Mouse (Mus musculus): ENCODE results near the gene 1600014C23Rik. TPM values are rescaled to one million over a fixed set of nuclear protein-coding genes. Genes with fewer than 3 reads are reported as not detected.

Gene 1600014C23Rik
- polyA plus RNA-seq, 1 experiment from 2014 or later, result 0.80 TPM

GRCm38 (mm10) chr17:45698368-45698767 lies 35.3 kb downstream of the 1600014C23Rik start:
- H3K27me3 ChIP-seq (ENCODE audit: control insufficient read depth, insufficient read depth, low read length), result no peaks in the 10 kb centered on the region
- peaks cover 32% of the 10 kb centered on the region for H3K4me1 ChIP-seq (ENCODE audit: control insufficient read depth, insufficient read depth, low read length)
- ATAC-seq (replicated peaks; ENCODE audit: insufficient number of reproducible peaks, low FRiP score, low TSS enrichment), result no peak
- H3K4me2 ChIP-seq, result no peak overlapping the region
- peaks cover 5% of the 10 kb centered on the region; the same call in 1 of the 2 replicates for H3K36me3 ChIP-seq (ENCODE audit: control insufficient read depth, insufficient read depth, low read length)
- H3K9ac ChIP-seq (ENCODE audit: low read depth, low read length), result no peak overlapping the region
- H3K27ac ChIP-seq (ENCODE audit: low read depth, low read length), result no peak overlapping the region
- WGBS (ENCODE audit: insufficient replicate concordance), result 88% methylated on average over 6 of the region's 6 CpGs
- no peak overlapping the region for H3K4me3 ChIP-seq (ENCODE audit: low read depth, low read length)
- no peaks in the 10 kb centered on the region for H3K9me3 ChIP-seq (replicated peaks; ENCODE audit: control insufficient read depth, low read length)

- no peak overlapping the region for H3K27ac ChIP-seq (ENCODE audit: low read depth, low read length)
- peaks cover 5% of the 10 kb centered on the region; the same call in 1 of the 2 replicates for H3K36me3 ChIP-seq (ENCODE audit: control insufficient read depth, insufficient read depth, low read length)
- no peak overlapping the region for H3K9ac ChIP-seq (ENCODE audit: low read depth, low read length)
- no peak overlapping the region for H3K4me3 ChIP-seq (ENCODE audit: low read depth, low read length)
- 88% methylated on average over 9 of the region's 9 CpGs for WGBS (ENCODE audit: insufficient replicate concordance)
- no peak overlapping the region for H3K4me2 ChIP-seq
- peaks cover 41% of the 10 kb centered on the region for H3K4me1 ChIP-seq (ENCODE audit: control insufficient read depth, insufficient read depth, low read length)
- no peaks in the 10 kb centered on the region for H3K27me3 ChIP-seq (ENCODE audit: control insufficient read depth, insufficient read depth, low read length)
- no peak for ATAC-seq (replicated peaks; ENCODE audit: insufficient number of reproducible peaks, low FRiP score, low TSS enrichment)
- no peaks in the 10 kb centered on the region for H3K9me3 ChIP-seq (replicated peaks; ENCODE audit: control insufficient read depth, low read length)
Measured at GRCm38 (mm10) chr17:45696981-45697380, 36.7 kb downstream of the 1600014C23Rik start.

GRCm38 (mm10) chr17:45695227-45696120 lies 38.2 kb downstream of the 1600014C23Rik start:
- WGBS (ENCODE audit: insufficient replicate concordance), result 71% methylated on average over 23 of the region's 23 CpGs
- H3K4me2 ChIP-seq, result no peak overlapping the region
- no peak overlapping the region for H3K4me3 ChIP-seq (ENCODE audit: low read depth, low read length)
- H3K9me3 ChIP-seq (replicated peaks; ENCODE audit: control insufficient read depth, low read length), result no peaks in the 10 kb centered on the region
- peaks cover 33% of the 10 kb centered on the region for H3K4me1 ChIP-seq (ENCODE audit: control insufficient read depth, insufficient read depth, low read length)
- peaks cover 5% of the 10 kb centered on the region; the same call in 1 of the 2 replicates for H3K36me3 ChIP-seq (ENCODE audit: control insufficient read depth, insufficient read depth, low read length)
- no peaks in the 10 kb centered on the region for H3K27me3 ChIP-seq (ENCODE audit: control insufficient read depth, insufficient read depth, low read length)
- H3K27ac ChIP-seq (ENCODE audit: low read depth, low read length), result no peak overlapping the region
- no peak overlapping the region for H3K9ac ChIP-seq (ENCODE audit: low read depth, low read length)
- ATAC-seq (replicated peaks; ENCODE audit: insufficient number of reproducible peaks, low FRiP score, low TSS enrichment), result no peak; the same call in 1 of the 2 replicates

GRCm38 (mm10) chr17:45693812-45694565 lies 39.7 kb downstream of the 1600014C23Rik start:
- Histone ChIP-seq H3K4me1 (ENCODE audit: control insufficient read depth, insufficient read depth, low read length) (peaks cover 28% of the 10 kb centered on the region), H3K9ac (ENCODE audit: low read depth, low read length) (0 out of 2 replicates have a peak overlapping the region, but pooled peaks have one; percentile 34), H3K9me3 (replicated peaks; ENCODE audit: control insufficient read depth, low read length) (no peaks in the 10 kb centered on the region), H3K27me3 (ENCODE audit: control insufficient read depth, insufficient read depth, low read length) (no peaks in the 10 kb centered on the region), H3K4me3 (ENCODE audit: low read depth, low read length) (no peak overlapping the region), H3K36me3 (ENCODE audit: control insufficient read depth, insufficient read depth, low read length) (peaks cover 5% of the 10 kb centered on the region; the same call in 1 of the 2 replicates), H3K27ac (ENCODE audit: low read depth, low read length) (0 out of 2 replicates have a peak overlapping the region, but pooled peaks have one; percentile 10), H3K4me2 (peak overlapping the region; percentile 7; the same call in 1 of the 2 replicates)
- 63% methylated on average over 18 of the region's 18 CpGs for WGBS (ENCODE audit: insufficient replicate concordance)
- ATAC-seq (replicated peaks; ENCODE audit: insufficient number of reproducible peaks, low FRiP score, low TSS enrichment), result no peak

- no peak overlapping the region for H3K4me2 ChIP-seq
- ATAC-seq (replicated peaks; ENCODE audit: insufficient number of reproducible peaks, low FRiP score, low TSS enrichment), result no peak
- peaks cover 33% of the 10 kb centered on the region for H3K4me1 ChIP-seq (ENCODE audit: control insufficient read depth, insufficient read depth, low read length)
- no peaks in the 10 kb centered on the region for H3K27me3 ChIP-seq (ENCODE audit: control insufficient read depth, insufficient read depth, low read length)
- H3K9me3 ChIP-seq (replicated peaks; ENCODE audit: control insufficient read depth, low read length), result no peaks in the 10 kb centered on the region
- WGBS (ENCODE audit: insufficient replicate concordance), result 74% methylated on average over 5 of the region's 5 CpGs
- H3K4me3 ChIP-seq (ENCODE audit: low read depth, low read length), result no peak overlapping the region
- no peaks in the 10 kb centered on the region for H3K36me3 ChIP-seq (ENCODE audit: control insufficient read depth, insufficient read depth, low read length)
- no peak overlapping the region for H3K9ac ChIP-seq (ENCODE audit: low read depth, low read length)
- H3K27ac ChIP-seq (ENCODE audit: low read depth, low read length), result no peak overlapping the region
Measured at GRCm38 (mm10) chr17:45692159-45692558, 41.5 kb downstream of the 1600014C23Rik start.

GRCm38 (mm10) chr17:45690044-45690443 lies 43.6 kb downstream of the 1600014C23Rik start:
- ATAC-seq (replicated peaks; ENCODE audit: insufficient number of reproducible peaks, low FRiP score, low TSS enrichment), result no peak
- no peak overlapping the region for H3K27ac ChIP-seq (ENCODE audit: low read depth, low read length)
- 82% methylated on average over 4 of the region's 4 CpGs for WGBS (ENCODE audit: insufficient replicate concordance)

GRCm38 (mm10) chr17:45689120-45689519 lies 44.5 kb downstream of the 1600014C23Rik start:
- no peaks in the 10 kb centered on the region for H3K36me3 ChIP-seq (ENCODE audit: control insufficient read depth, insufficient read depth, low read length)
- WGBS (ENCODE audit: insufficient replicate concordance), result 71% methylated on average over 9 of the region's 9 CpGs
- no peak for ATAC-seq (replicated peaks; ENCODE audit: insufficient number of reproducible peaks, low FRiP score, low TSS enrichment)
- H3K9me3 ChIP-seq (replicated peaks; ENCODE audit: control insufficient read depth, low read length), result no peaks in the 10 kb centered on the region
- peaks cover 36% of the 10 kb centered on the region for H3K4me1 ChIP-seq (ENCODE audit: control insufficient read depth, insufficient read depth, low read length)
- H3K27ac ChIP-seq (ENCODE audit: low read depth, low read length), result no peak overlapping the region
- H3K27me3 ChIP-seq (ENCODE audit: control insufficient read depth, insufficient read depth, low read length), result no peaks in the 10 kb centered on the region
- no peak overlapping the region for H3K4me3 ChIP-seq (ENCODE audit: low read depth, low read length)
- H3K4me2 ChIP-seq, result no peak overlapping the region
- no peak overlapping the region for H3K9ac ChIP-seq (ENCODE audit: low read depth, low read length)

More at GRCm38 (mm10) chr17:45690044-45690443, 43.6 kb downstream of the 1600014C23Rik start:
- no peaks in the 10 kb centered on the region for H3K9me3 ChIP-seq (replicated peaks; ENCODE audit: control insufficient read depth, low read length)
- H3K4me1 ChIP-seq (ENCODE audit: control insufficient read depth, insufficient read depth, low read length), result peaks cover 33% of the 10 kb centered on the region
- H3K9ac ChIP-seq (ENCODE audit: low read depth, low read length), result no peak overlapping the region
- no peaks in the 10 kb centered on the region for H3K36me3 ChIP-seq (ENCODE audit: control insufficient read depth, insufficient read depth, low read length)
- H3K27me3 ChIP-seq (ENCODE audit: control insufficient read depth, insufficient read depth, low read length), result no peaks in the 10 kb centered on the region
- H3K4me2 ChIP-seq, result no peak overlapping the region
- H3K4me3 ChIP-seq (ENCODE audit: low read depth, low read length), result no peak overlapping the region

- 0 out of 2 replicates have a peak, but pooled peaks have one; percentile 32 for ATAC-seq (replicated peaks; ENCODE audit: insufficient number of reproducible peaks, low FRiP score, low TSS enrichment)
- H3K4me1 ChIP-seq (ENCODE audit: control insufficient read depth, insufficient read depth, low read length), result peaks cover 20% of the 10 kb centered on the region
- WGBS (ENCODE audit: insufficient replicate concordance), result 7% methylated on average over 12 of the region's 12 CpGs
Measured at GRCm38 (mm10) chr17:45686716-45687115, 46.9 kb downstream of the 1600014C23Rik start, which contains the start of gene Tmem63b. Tmem63b (minus strand) TSS chr17:45686905.

More at GRCm38 (mm10) chr17:45686716-45687115, 46.9 kb downstream of the 1600014C23Rik start, which contains the start of gene Tmem63b:
- Histone ChIP-seq H3K27ac (ENCODE audit: low read depth, low read length) (peak within 1 kb of the TSS; percentile 65), H3K36me3 (ENCODE audit: control insufficient read depth, insufficient read depth, low read length) (no peaks in the 10 kb centered on the region), H3K4me3 (ENCODE audit: low read depth, low read length) (peak within 1 kb of the TSS; percentile 76), H3K27me3 (ENCODE audit: control insufficient read depth, insufficient read depth, low read length) (no peaks in the 10 kb centered on the region), H3K9ac (ENCODE audit: low read depth, low read length) (peak within 1 kb of the TSS; percentile 90), H3K9me3 (replicated peaks; ENCODE audit: control insufficient read depth, low read length) (no peaks in the 10 kb centered on the region), H3K4me2 (peak within 1 kb of the TSS; percentile 89)

Data from heart, embryonic 11.5 days (tissue).